Mouse (Mus musculus): ENCODE results near the gene Crip2. TPM values are rescaled to one million over a fixed set of nuclear protein-coding genes. Genes with fewer than 3 reads are reported as not detected.

Gene Crip2
- total RNA-seq, 2 experiments from 2014 or later = 110 to 113 TPM

DNA sequence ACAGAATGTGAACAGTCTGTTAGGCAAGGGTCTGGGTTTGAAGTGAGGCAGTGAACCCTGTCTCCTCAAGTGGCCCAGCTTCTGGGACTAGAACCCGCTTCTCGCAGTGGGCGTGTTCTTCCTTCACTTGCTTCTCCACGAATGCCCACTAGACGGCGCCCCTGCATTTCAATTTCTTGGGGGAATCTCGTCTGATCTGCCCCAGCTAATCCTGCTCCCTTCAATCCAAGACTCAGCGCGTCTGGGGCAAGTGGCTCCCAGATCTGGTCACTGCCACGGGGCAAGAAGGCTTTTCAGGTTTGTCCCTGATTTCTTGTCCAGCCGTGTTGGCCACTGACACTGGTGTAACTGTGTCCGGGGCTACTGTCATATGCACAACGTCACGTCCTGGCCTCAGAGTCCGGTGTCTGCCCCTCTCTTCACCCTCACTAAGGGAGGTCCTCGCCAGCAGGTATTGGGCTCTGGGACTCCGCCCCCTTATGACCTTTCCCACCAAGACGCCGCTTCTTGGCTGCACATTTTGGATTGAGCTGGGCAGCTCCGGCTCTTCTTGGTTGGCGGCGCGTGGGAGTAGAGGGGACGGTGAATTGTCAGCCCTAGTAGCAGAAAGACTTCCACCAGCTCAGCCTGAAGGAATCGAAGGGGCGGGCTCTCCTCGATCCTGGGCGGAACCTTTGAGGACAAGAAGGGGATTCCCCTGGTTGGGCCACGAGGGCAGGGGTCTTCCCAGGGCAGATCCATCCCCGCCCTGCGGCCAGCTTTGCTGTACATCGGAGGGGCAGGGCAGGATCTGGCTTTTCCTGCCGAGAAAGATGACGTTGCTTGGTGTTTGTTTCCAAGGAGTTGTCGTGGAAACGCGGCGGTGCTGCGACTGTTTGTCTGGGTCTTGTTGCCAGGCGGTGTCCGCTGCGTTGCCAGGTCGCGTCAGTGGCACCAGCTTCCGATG lies 6.3 kb downstream of the Crip2 start, which contains the start of gene Crip1:
Crip1 (plus strand) TSS at position 205 of the 946 bp plus-strand sequence.
- peak; percentile 86 to 95 for DNase-seq (ENCODE audit: extremely low spot score in 1 of 2, low spot score in 1 of 2)

DNA sequence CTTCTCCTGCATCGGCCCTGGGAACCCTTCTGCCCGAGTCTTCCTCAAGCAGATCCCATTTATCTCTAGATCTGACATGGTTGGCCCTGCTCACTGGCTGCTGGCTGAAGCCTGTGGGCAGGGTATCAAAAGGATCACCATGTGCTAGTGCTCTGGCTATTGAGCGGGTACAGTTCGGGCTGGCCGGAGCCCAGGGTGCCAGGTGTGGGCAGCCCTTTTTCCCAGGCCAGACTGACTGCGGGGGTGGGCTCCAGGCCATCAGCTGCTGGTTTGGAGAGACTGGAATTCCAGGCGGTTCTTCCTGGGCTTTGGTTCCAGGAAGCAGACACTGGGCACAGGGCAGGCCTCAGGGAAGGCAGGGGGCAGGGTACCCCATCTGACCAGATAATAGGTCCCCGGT lies 7.4 kb downstream of the Crip2 start:
- no peak for DNase-seq (ENCODE audit: extremely low spot score in 1 of 2, low spot score in 1 of 2)

DNA sequence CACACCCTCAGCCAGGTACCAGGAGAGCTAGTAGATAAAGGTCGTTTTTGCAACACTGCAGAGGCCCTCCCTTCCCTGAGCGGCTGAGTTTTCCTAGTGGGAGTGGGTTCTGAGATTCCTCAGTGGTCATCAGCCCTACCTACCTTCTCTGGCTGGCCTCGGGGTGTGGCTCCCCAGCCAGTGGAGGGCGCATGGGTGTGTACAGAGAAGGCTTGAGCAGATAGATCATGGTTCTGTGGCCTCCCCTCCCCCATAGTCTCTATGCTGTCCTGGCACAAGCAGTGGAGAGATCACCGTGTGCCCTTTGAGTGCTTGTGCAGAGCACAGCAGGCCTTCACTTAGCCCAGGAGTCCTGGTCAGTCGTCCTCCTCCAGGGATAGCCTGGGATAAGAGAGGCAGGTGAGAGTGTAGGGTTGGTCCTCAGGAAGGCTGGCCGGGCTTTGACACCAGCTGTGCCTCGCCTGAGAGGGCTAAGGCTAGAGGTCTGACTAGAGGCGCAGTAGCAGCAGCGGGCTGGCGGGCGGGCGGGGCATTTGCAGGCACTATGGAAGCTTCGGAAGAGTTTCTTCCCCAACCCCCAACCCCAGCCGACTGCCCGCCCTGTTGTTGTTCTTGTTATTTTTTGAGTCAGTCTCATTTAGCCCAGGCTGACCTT lies 8.5 kb downstream of the Crip2 start:
- DNase-seq (ENCODE audit: extremely low spot score in 1 of 2, low spot score in 1 of 2) = no peak

DNA sequence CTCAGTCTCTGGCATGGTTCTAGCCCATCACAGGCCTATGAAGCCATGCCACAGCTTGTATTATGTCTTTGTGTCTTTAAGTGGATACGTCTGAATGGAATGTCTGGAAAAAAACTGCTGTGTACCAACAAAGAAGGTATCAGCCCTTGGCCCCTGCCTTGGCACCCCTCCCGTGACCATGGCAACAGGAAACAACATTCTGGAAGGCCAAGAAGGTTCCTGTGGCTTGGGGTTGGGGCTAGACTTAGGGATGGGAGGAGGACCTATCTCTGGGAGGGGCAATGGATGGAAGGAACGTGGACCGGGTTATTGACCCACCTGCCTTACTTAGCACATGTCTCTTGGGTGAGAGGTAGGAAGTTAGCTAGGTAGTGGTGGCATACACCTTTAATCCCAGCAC lies 9.3 kb downstream of the Crip2 start:
- DNase-seq (ENCODE audit: extremely low spot score in 1 of 2, low spot score in 1 of 2) = no peak

DNA sequence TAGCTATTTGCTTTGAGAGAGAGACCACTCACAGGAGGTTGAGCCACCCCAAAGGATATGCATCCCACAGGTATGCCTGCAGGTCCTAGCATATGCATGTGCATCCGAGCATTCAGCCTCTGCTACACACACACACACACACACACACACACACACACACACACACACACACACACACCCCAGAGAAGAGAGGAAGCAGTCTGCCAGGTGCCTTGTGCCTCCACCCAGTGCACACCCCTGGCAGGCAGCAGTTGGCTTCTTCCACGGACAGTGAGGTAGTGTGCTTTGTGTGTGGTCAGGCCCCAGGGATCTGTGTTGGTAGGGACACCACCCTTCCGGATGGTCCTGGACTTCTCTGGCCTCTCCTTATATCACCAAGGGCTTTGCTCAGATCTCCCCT lies 9.9 kb downstream of the Crip2 start:
- no peak for DNase-seq (ENCODE audit: extremely low spot score in 1 of 2, low spot score in 1 of 2)

DNA sequence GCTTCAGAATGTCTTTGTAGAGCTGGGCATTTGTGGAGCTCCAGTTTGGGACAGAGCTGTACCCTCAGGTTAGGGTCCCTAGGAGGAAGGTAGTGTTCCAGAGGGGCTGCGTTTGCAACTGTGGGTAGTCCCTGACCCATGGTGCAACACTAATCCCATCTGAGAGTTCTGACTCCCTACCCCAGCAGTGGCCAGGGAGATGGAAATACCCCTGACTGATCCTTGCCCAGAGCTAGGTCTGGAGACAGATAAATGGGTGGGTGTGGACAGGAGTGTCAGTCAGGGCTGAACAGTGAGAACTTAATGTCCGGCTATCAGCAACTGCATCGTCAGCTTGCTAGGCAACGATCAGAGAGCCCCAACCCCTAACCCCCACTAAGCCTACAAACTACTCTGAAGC lies 10.6 kb downstream of the Crip2 start:
- no peak for DNase-seq (ENCODE audit: extremely low spot score in 1 of 2, low spot score in 1 of 2)

DNA sequence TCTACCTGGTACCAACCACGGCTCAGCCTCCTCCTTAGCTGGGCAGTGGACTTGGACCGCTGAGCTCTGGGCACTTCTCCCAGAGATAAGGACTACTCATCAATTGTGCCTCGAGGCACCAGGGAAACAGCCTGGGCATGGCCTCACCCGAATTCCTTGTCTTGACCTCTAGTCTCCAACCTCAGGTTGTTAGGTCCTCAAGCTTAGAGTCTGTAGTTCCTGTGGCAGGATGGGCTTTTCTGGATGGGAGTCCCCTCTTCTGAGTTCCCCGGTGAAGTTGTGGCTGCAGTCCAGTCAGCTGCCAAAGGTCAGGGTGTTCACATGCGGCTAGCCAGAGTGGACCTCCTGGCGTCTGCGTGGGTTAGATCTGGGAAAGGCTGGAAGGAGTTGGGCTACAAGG lies 11.0 kb downstream of the Crip2 start:
- no peak for DNase-seq (ENCODE audit: extremely low spot score in 1 of 2, low spot score in 1 of 2)

DNA sequence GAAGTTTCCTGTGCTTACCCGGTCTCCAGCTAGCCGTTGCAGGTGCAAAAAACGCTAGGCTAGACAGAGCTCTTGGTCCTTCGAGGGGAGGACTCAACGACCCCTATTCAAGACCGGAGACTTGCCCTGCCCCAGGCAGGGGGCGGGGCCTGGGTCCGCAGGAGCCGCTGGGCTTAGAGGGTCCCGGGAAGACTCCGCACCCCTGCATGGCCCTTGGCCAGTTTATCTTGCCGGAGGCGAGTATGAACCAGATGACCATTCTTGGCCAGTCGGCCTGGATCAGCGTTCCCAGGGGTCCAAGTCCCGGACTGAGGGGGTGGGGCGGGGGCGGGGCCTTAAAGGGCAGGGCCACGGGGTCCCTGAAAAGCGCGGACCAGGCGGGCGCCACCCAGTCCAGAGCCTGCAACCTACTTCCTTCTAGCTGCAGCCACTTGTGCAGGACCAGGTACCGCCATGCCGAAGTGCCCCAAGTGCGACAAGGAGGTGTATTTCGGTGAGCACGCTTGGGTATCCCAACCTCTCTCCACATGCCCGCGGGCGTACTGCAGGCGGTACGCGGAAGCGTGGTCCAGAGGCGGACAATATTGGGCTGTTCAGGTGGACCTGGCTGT lies 11.7 kb downstream of the Crip2 start:
- DNase-seq (ENCODE audit: extremely low spot score in 1 of 2, low spot score in 1 of 2) = no peak

DNA sequence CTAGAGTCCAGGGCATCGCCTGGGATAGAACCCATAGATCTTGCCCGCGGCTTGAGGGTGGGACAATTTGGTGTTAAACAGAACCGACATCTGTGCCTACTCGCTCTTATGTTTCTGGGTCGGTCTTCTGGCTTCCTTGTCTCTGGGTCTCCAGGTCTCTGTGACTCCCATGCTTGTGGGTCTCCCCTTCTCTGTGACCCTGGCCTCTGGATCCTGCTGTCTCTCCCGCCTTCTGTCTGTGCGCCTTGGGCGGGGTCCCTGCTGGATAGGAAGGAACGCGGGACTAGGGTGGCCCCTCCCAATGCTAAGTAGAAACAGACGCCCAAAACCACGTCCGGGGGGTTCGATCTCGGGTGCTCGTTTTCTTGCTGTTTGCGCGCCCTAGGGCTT lies 12.2 kb downstream of the Crip2 start:
- no peak for DNase-seq (ENCODE audit: extremely low spot score in 1 of 2, low spot score in 1 of 2)

DNA sequence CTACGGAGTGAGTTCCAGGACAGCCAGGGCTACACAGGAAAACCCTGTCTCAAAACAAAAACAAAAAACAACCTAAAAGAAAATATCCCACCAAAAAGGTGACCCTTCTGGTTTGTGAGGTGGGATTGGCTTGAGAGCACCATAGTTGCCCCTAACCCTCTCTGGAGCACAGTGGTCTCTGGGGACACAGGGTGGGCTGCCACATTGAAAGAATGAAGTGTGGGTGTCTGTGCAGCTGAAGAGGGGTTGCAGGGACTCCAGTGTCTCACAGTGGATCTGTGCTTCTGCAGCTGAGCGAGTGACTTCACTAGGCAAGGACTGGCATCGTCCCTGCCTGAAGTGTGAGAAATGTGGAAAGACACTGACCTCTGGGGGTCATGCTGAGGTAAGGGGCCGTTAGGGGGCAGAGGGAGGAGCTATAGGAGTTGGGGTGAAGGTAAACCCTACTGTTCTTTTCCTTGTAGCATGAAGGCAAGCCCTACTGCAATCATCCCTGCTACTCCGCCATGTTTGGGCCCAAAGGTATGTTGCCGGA lies 13.0 kb downstream of the Crip2 start:
- no peak for DNase-seq (ENCODE audit: extremely low spot score in 1 of 2, low spot score in 1 of 2)

DNA sequence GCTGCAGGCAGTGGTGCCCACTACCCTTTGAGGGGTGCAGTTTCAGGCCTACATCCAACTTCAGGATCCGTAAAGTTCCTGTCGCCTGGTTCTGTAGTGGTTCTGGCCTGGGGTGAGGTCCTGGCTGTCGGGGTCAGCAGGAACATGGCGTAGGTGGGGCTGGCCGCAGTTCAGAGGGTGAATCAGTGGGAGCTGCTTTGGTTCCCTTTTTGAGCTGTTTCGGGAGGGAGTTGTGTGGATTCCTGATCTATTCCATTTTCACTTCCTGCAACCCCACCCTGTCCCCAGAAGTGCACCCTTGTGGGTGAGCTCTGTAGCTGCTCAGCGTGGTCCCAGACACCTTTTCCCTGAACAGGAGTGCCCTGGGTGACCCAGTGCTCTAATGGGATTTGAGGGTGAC lies 13.9 kb downstream of the Crip2 start:
- DNase-seq (ENCODE audit: extremely low spot score in 1 of 2, low spot score in 1 of 2) = no peak

DNA sequence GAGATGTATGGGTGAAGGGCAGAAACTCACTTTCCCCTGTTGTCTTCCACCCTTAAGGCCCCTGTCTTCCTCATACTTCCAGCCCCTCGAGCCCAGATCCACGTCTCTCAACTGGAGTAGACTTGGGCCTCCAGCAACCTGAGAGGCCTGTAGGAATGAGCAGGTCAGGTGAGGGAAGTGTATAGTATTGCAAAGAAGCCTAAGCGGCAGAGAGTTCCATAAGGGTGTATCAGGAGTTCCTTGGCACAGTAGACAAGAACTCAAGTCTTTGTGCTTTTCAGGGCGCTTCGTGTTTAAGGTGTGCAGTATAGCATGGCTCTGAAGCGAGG lies 14.7 kb downstream of the Crip2 start:
- DNase-seq (ENCODE audit: extremely low spot score in 1 of 2, low spot score in 1 of 2) = no peak

DNA sequence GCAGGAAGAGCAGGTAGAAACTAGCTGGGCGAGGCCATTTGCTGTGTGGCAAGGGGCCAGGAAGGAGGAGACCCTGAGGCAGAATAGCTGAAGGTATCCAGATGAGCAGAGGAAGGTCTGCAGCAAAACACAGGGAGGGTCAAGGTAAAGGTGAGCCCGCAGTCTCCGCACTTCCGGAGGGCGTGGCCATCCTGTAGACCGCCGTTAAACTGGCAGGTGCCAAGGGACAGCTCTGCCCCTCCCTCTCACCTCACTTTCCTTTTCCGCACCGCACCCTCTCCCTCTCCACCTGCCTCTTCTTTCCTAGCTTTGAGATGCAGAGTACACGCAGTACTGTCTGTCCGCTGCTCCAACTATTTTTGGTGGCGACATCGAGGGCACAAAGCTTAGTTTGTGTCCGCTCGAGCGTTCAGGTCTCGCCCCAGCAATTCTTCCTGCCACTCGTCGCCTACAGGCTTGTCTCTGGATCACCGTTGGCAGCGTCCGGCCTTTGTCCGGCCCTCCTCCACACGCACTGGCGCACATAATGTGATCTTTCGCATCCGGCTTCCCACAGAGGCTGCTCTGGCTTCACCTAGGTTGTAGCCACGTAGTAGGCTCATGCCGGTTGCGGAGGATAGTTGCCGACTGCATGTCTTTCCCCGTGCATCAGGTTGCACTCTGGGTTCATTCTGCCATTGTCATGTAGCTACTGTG lies 15.2 kb downstream of the Crip2 start:
- DNase-seq (ENCODE audit: extremely low spot score in 1 of 2, low spot score in 1 of 2) = no peak

DNA sequence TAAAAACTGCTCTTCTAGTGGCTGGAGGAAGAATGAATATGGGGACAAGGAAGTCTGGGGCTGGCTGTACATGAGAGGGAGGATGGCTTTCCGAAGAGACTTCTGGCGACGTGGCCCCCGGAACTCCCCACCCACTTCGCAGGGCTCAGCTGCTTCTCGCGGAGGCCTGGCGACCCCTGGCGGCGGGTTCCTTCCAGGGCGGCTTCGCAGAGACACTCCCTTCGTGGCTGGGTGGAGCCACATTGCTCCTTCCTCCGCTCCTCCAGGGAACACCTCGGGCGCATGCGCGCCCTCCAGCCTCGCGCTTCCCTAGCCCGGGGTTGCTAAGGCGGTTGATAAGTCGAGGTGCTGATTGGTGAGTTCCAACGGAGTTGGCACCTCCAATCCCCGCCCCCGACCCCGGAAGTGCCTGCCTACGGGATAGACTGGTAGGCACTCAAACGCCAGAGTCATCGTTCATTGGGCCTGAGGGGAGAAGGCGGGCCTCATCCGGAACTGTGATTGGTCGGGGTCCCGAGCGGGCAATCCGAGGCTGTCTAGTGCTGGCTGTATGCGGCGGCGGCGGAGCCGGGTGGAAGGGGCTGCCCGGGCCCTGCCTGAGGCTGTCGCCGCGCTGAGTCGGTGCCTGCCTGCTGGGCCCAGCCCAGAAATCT lies 16.0 kb downstream of the Crip2 start, which contains the start of gene Tedc1:
Tedc1 (plus strand) TSS at position 535 of the 653 bp plus-strand sequence.
- DNase-seq (ENCODE audit: extremely low spot score in 1 of 2, low spot score in 1 of 2) = peak; percentile 99

DNA sequence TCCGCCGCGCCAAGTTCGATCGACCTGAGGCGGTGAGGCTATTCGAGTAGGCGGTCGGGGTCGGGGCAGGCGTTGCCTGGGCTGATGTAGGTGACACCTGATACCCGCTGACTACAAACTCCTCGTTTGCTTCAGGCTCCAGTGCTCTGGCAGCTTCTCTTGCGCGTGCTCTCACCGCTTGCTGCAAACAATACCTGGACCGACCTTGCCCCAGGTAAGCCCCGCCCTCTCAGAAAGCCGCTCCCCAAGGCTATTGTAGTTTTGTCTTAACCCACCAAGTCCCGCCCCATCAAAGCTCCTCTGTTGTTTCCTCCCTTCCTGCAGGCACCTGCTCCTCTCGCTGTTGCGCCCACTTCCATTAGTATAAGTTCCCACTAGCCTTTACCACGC lies 16.5 kb downstream of the Crip2 start:
- no peak for DNase-seq (ENCODE audit: extremely low spot score in 1 of 2, low spot score in 1 of 2)

DNA sequence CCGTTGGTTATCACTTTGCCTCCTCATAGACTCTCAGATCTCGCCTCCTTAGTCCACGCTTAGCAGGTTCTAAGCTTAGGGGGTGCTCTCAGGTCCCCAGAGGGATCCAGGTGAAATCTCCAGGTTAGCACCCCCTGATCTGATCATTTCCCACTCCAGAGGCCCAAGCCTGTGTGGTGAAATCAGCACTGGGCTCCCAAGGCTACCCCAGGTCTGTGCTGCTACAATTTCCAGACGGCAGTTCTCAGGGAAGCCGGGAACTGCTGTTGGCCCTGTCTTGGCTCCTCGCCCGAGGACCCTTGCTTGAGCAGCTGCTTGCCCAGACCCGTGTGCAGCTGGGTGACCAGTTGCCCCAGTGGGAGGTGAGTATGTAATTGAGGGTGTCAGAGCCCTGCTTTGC lies 17.0 kb downstream of the Crip2 start:
- no peak for DNase-seq (ENCODE audit: extremely low spot score in 1 of 2, low spot score in 1 of 2)

DNA sequence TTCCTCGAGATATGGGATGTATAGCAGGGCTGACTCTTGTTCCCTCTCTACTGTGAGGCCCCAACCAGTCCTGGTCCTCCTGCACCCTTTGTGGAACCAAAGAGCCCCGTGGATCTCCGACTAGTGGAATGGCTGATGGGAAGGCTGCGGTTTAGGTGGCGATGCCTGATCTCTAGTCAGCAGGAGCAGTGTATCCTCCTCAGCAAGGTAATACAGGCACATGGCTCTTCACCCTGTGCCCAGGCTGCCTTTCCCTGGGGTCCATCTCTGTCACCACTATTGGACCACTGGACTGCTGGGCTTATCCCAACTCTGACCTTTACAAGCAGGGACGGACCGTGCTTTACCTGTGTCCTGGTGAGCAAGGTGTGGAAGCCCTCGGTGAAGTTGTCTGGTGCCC lies 17.5 kb downstream of the Crip2 start:
- no peak for DNase-seq (ENCODE audit: extremely low spot score in 1 of 2, low spot score in 1 of 2)

DNA sequence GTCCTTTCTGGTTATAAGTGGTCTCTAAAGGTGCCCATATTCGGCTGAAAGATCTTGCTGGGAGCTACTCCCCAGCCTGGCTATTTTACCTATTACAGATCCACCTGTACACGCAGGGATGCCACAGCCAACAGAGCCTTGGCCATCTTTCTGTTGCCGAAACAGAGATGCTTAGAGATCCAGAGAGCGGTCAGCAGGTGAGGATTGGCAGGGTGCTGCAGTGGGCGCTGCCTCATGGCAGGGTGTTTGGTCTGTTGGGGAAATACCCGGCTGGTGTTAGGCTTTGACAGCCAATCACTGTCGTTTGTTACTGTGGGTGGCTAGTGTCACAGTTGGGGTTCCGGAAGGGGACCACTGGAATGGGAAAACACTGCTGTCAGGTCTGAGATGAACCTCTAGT lies 17.9 kb downstream of the Crip2 start:
- DNase-seq (ENCODE audit: extremely low spot score in 1 of 2, low spot score in 1 of 2) = no peak

DNA sequence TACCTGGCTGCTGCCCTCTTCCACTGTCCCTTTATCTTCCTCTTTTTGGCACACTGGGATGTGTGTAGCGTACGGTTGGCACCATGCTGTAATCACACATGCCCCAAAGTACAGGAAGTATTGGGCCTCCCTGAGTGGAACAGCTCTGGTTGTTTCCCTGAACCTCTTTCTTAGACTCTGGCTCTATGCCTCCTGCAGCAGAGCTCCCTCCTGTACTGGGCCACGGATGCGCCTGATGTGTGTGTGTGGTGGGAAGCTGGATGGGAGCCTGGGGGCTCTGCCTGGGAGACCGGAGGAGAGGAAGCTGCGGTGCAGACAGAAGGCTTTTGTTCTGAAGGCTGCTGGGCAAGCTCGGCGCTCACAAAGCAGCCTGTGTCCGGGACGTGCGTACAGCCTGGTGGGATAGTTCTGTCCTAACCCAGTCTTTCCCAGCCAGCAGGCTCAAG lies 23.5 kb downstream of the Crip2 start:
- no peak for DNase-seq (ENCODE audit: extremely low spot score in 1 of 2, low spot score in 1 of 2)

DNA sequence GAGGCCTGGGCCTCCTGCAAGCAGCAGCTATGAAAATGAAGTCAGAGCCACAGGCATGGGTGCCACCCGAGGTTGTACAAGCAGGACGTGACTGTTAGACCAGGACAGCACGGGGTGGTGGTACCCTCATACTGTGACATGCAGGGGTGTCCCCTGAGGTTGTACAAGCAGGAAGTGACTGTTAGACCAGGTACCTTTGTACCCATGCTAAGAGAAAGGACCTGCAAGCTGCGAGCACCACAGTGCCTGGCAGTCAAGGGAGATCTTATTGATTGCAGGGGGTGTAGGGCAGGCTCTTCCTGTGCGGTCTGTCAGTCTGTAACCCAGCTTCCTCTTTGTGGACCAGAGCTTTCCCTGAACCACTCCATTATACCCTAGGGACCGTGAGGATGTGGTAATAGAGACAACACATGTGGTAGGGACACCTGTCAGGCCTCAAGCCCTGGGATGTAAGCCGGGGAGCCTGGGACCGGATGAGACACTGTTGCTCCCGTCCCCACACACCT lies 28.0 kb downstream of the Crip2 start:
- DNase-seq (ENCODE audit: extremely low spot score in 1 of 2, low spot score in 1 of 2) = no peak

All from layer of hippocampus, postnatal 25 days (tissue).